Mouse (Mus musculus) ovary, adult 2 months (tissue): Measurements from ENCODE around the gene Gm10192. TPM values are rescaled to one million over a fixed set of nuclear protein-coding genes. Genes with fewer than 3 reads are reported as not detected.

Source experiments
- polyA plus RNA-seq: library from polyadenylated mRNA; depleted of rRNA; stranded (reverse); fragments of >200 nt; gene quantifications from 2 replicates; pipeline ENCODE4 v1.2.3, GENCODE M21; 2012; rRNA removed

The Gm10192 gene
- not detected in 2 replicates for polyA plus RNA-seq

GRCm38 (mm10) chr4:97183066-97183465 is at the start of gene Gm10192:
Gene Gm10192, minus strand, starts transcription at chr4:97183166.

